Mouse (Mus musculus): ENCODE data around the gene Ndufv3. TPM values are rescaled to one million over a fixed set of nuclear protein-coding genes. Genes with fewer than 3 reads are reported as not detected.

Ndufv3 gene
- polyA plus RNA-seq, 1 experiment from 2014 or later: 258 TPM

- Histone ChIP-seq H3K27ac (replicated peaks) (no peak overlapping the region), H3K4me3 (no peak overlapping the region), H3K4me1 (peaks cover 13% of the 10 kb centered on the region), H3K36me3 (peaks cover 100% of the 10 kb centered on the region), H3K9me3 (replicated peaks) (no peaks in the 10 kb centered on the region), H3K27me3 (ENCODE audit: low read depth, poor library complexity, severe bottlenecking) (no peaks in the 10 kb centered on the region)
- DNase-seq (ENCODE audit: low spot score): no peak
- WGBS: 88% methylated on average over 8 of the region's 8 CpGs
Measured at GRCm38 (mm10) chr17:31500416-31500815, 19.5 kb upstream of the Ndufv3 start.

GRCm38 (mm10) chr17:31500908-31501307 lies 19.0 kb upstream of the Ndufv3 start:
- DNase-seq (ENCODE audit: low spot score): no peak
- H3K4me3 ChIP-seq: no peak overlapping the region
- peaks cover 15% of the 10 kb centered on the region for H3K4me1 ChIP-seq
- H3K27me3 ChIP-seq (ENCODE audit: low read depth, poor library complexity, severe bottlenecking): no peaks in the 10 kb centered on the region
- peaks cover 100% of the 10 kb centered on the region for H3K36me3 ChIP-seq
- no peak overlapping the region for H3K27ac ChIP-seq (replicated peaks)
- H3K9me3 ChIP-seq (replicated peaks): no peaks in the 10 kb centered on the region
- WGBS: 88% methylated on average over 3 of the region's 3 CpGs

DNA sequence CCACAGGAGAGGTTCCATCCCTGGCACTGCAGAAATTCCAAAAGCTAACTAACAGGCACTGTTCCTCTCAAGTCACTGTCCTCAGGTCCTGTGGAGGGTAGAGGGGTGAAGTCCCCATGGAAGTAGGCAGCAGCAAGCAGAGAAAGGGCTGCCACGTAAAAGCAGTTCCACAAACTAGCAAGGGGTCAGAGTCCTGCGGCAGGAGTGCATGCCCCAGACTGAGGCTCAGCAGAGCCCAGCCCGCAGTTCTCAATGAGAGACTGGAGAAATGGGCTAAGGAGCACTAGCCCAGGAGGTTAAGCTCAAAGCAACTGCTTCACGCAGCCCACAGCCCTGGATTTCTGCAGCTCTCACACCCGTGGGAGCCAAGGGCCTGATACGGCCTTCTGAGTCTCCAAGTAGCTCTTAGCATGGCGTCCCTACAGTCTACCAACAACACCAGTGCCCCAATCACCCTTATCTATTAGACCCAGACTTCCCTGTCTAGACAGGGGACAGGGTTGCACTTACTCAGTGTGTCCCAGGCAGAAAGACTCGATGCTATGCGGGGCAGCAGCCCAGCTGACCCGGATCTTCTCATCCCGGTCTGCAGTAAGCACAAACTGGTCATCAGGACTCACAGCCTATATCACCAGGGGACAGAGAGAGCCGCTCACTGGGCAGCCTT lies 17.5 kb upstream of the Ndufv3 start:
- Histone ChIP-seq H3K36me3 (peaks cover 100% of the 10 kb centered on the region), H3K4me3 (no peak overlapping the region), H3K4me1 (peaks cover 15% of the 10 kb centered on the region), H3K27ac (replicated peaks) (no peak overlapping the region), H3K27me3 (ENCODE audit: low read depth, poor library complexity, severe bottlenecking) (no peaks in the 10 kb centered on the region), H3K9me3 (replicated peaks) (no peaks in the 10 kb centered on the region)
- WGBS: 92% methylated on average over 12 of the region's 12 CpGs
- no peak for DNase-seq (ENCODE audit: low spot score)

DNA sequence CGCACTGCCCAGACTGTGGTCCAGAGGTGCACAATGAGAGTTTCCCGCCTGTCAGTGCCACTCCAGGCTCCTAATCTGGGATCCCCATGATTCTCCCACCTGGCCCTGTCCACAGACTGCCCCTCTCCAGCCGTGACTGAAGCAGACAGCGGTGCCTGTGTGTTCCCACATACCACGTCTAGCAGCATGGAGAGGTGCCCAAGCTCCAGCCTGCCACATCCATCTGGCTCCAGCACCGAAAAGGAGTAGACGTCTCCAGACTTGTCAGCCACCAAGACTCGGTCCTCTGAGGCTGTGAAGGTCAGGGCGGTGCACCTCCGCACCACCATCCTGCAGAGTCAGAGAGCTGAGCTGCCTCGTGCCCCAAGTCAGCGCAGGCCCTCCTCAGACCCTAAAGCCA lies 16.6 kb upstream of the Ndufv3 start:
- no peaks in the 10 kb centered on the region for H3K9me3 ChIP-seq (replicated peaks)
- peaks cover 100% of the 10 kb centered on the region for H3K36me3 ChIP-seq
- no peak overlapping the region for H3K27ac ChIP-seq (replicated peaks)
- 94% methylated on average over 12 of the region's 12 CpGs for WGBS
- H3K27me3 ChIP-seq (ENCODE audit: low read depth, poor library complexity, severe bottlenecking): no peaks in the 10 kb centered on the region
- no peak overlapping the region for H3K4me3 ChIP-seq
- DNase-seq (ENCODE audit: low spot score): no peak
- H3K4me1 ChIP-seq: peaks cover 15% of the 10 kb centered on the region

- Histone ChIP-seq H3K27me3 (ENCODE audit: low read depth, poor library complexity, severe bottlenecking) (no peaks in the 10 kb centered on the region), H3K9me3 (replicated peaks) (no peaks in the 10 kb centered on the region), H3K36me3 (peaks cover 99% of the 10 kb centered on the region), H3K4me1 (peaks cover 15% of the 10 kb centered on the region), H3K4me3 (no peak overlapping the region), H3K27ac (replicated peaks) (no peak overlapping the region)
- WGBS: 82% methylated on average over 2 of the region's 2 CpGs
- no peak for DNase-seq (ENCODE audit: low spot score)
Measured at GRCm38 (mm10) chr17:31503936-31504335, 16.0 kb upstream of the Ndufv3 start.

GRCm38 (mm10) chr17:31505013-31505412 lies 14.9 kb upstream of the Ndufv3 start:
- Histone ChIP-seq H3K27ac (replicated peaks) (peak overlapping the region; percentile 42; the same call in 1 of the 2 replicates), H3K36me3 (peaks cover 99% of the 10 kb centered on the region), H3K9me3 (replicated peaks) (no peaks in the 10 kb centered on the region), H3K27me3 (ENCODE audit: low read depth, poor library complexity, severe bottlenecking) (no peaks in the 10 kb centered on the region), H3K4me1 (peaks cover 15% of the 10 kb centered on the region), H3K4me3 (no peak overlapping the region)
- WGBS: 62% methylated on average over 5 of the region's 5 CpGs
- no peak for DNase-seq (ENCODE audit: low spot score)

GRCm38 (mm10) chr17:31506282-31506681 lies 13.6 kb upstream of the Ndufv3 start:
- peaks cover 17% of the 10 kb centered on the region for H3K4me1 ChIP-seq
- DNase-seq (ENCODE audit: low spot score): no peak
- H3K27ac ChIP-seq (replicated peaks): no peak overlapping the region
- WGBS: 93% methylated on average over 7 of the region's 7 CpGs
- no peaks in the 10 kb centered on the region for H3K27me3 ChIP-seq (ENCODE audit: low read depth, poor library complexity, severe bottlenecking)
- no peaks in the 10 kb centered on the region for H3K9me3 ChIP-seq (replicated peaks)
- no peak overlapping the region for H3K4me3 ChIP-seq
- H3K36me3 ChIP-seq: peaks cover 95% of the 10 kb centered on the region

- H3K4me1 ChIP-seq: peaks cover 15% of the 10 kb centered on the region
- H3K9me3 ChIP-seq (replicated peaks): no peaks in the 10 kb centered on the region
- 92% methylated on average over 6 of the region's 6 CpGs for WGBS
- DNase-seq (ENCODE audit: low spot score): no peak
- H3K27me3 ChIP-seq (ENCODE audit: low read depth, poor library complexity, severe bottlenecking): no peaks in the 10 kb centered on the region
- peak overlapping the region; percentile 83 for H3K4me3 ChIP-seq
- 0 out of 2 replicates have a peak overlapping the region, but pooled peaks have one; percentile 92 for H3K27ac ChIP-seq (replicated peaks)
- peaks cover 49% of the 10 kb centered on the region for H3K36me3 ChIP-seq
Measured at GRCm38 (mm10) chr17:31510944-31511343, 9.0 kb upstream of the Ndufv3 start.

DNA sequence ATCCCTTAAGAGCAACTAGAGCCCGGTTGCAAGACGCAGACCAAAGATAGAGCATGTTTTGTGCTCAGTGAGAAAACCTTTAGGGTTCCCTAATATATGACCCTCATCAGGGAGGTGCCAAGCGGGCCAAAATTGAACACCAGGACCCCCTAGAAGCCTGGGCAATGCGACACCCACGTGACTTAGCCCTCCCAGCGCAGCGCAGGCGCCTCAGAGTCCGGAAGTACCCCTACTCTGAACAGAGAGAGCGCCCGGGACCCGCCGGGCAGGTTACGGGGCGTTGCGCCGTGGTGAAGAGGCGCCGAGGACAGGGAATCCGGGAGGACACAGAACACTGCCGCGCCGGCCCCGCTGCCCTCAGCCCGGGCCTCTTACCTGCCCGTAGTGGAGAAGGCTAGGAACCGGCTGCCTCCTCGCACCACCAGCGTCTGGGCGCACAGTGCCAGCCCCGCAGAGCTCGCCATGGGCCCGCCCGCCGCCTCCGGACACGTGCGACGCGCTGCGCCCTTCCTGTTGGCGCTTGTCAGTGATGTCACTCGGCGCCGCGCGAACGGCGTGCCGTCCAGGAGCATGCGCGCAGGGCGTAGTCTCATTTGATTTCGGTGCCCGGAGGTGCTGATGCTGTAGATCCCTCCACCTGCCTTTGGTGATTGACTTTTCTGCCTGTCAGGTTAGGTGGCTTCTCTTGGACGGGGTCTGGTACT lies 8.0 kb upstream of the Ndufv3 start:
- H3K27me3 ChIP-seq (ENCODE audit: low read depth, poor library complexity, severe bottlenecking): no peaks in the 10 kb centered on the region
- peak overlapping the region; percentile 83 for H3K4me3 ChIP-seq
- H3K9me3 ChIP-seq (replicated peaks): no peaks in the 10 kb centered on the region
- H3K4me1 ChIP-seq: peaks cover 15% of the 10 kb centered on the region
- H3K27ac ChIP-seq (replicated peaks): peak overlapping the region; percentile 92
- peak; percentile 91 for DNase-seq (ENCODE audit: low spot score)
- peaks cover 39% of the 10 kb centered on the region for H3K36me3 ChIP-seq
- under 1% methylated on average over 56 of the region's 56 CpGs for WGBS

DNA sequence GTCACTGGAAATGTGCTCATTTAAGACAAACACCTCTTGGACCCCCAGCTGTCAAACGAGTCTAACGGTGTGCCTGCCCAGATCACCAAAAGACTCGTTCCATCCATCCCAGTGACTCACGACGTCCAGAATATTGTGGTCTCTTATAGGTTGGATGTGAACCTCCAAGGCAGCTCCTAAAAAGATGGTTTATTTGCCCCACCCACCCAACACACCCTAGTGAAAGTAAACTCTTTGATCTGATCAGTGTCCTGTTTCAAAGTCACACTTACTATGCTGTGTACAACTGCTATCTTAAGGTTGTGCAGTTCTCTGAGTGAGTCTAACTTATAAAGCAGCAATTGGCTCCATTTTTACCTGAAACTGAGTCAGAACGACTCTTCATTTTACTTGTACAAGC lies 7.3 kb upstream of the Ndufv3 start:
- DNase-seq (ENCODE audit: low spot score): no peak
- Histone ChIP-seq H3K27ac (replicated peaks) (peak overlapping the region; percentile 92), H3K9me3 (replicated peaks) (no peaks in the 10 kb centered on the region), H3K4me3 (peak overlapping the region; percentile 83), H3K36me3 (peaks cover 32% of the 10 kb centered on the region), H3K4me1 (peaks cover 15% of the 10 kb centered on the region), H3K27me3 (ENCODE audit: low read depth, poor library complexity, severe bottlenecking) (no peaks in the 10 kb centered on the region)
- 22% methylated on average over 6 of the region's 6 CpGs for WGBS

DNA sequence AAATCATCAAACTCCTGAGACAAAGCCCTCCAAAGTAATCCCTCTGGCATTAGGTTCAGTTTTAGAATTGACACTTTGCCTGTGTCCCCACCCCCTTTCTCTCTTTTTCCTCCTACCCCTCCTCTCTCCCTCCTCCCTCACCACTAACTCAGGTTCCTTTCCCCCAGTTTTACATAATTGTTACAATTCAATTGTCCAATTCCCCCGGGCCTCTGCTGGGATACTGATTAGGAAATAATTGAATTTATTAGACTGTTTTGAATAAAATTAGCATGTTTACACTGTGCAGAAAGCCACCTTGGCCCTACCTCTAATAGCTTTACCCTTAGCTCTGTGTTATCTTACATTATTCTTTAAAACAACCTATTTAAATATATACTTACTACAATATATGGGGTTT lies 5.2 kb upstream of the Ndufv3 start:
- H3K9me3 ChIP-seq (replicated peaks): no peaks in the 10 kb centered on the region
- peaks cover 18% of the 10 kb centered on the region for H3K4me1 ChIP-seq
- 78% methylated on average over 1 of the region's 1 CpGs for WGBS
- no peak overlapping the region for H3K4me3 ChIP-seq
- no peaks in the 10 kb centered on the region for H3K27me3 ChIP-seq (ENCODE audit: low read depth, poor library complexity, severe bottlenecking)
- H3K36me3 ChIP-seq: peaks cover 12% of the 10 kb centered on the region
- no peak for DNase-seq (ENCODE audit: low spot score)
- H3K27ac ChIP-seq (replicated peaks): no peak overlapping the region

GRCm38 (mm10) chr17:31519344-31519945 lies 470 bp upstream of the Ndufv3 start:
- Histone ChIP-seq H3K27me3 (ENCODE audit: low read depth, poor library complexity, severe bottlenecking) (no peaks in the 10 kb centered on the region), H3K9me3 (replicated peaks) (no peaks in the 10 kb centered on the region), H3K4me1 (peaks cover 23% of the 10 kb centered on the region), H3K4me3 (peak overlapping the region; percentile 85), H3K27ac (replicated peaks) (peak overlapping the region; percentile 89), H3K36me3 (peaks cover 24% of the 10 kb centered on the region)
- no peak for DNase-seq (ENCODE audit: low spot score)
- 2% methylated on average over 7 of the region's 7 CpGs for WGBS

DNA sequence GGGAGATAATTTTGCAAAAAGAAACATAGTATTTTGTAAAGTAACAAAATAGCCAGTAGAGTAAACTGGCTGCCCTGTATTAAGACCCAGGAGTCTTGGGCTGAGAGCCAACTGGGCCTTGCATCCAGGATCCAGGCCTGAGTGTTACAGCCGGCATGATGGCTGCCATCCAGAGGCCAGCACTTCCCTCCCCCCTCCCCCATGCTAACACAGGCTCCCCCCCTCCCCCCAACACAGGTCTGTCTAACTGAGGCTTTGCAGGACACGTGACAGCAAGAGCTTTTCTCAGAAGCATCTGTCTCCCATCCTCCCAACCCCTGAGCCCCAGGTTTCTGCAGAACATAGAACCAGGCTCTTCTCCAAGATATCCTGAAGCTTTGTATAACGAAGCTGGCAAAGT lies 980 bp downstream of the Ndufv3 start:
- peaks cover 38% of the 10 kb centered on the region for H3K36me3 ChIP-seq
- no peak for DNase-seq (ENCODE audit: low spot score)

More for the DNA sequence above, 980 bp downstream of the Ndufv3 start:
- Histone ChIP-seq H3K4me3 (peak overlapping the region; percentile 85), H3K27ac (replicated peaks) (no peak overlapping the region), H3K27me3 (ENCODE audit: low read depth, poor library complexity, severe bottlenecking) (no peaks in the 10 kb centered on the region), H3K9me3 (replicated peaks) (no peaks in the 10 kb centered on the region), H3K4me1 (peaks cover 23% of the 10 kb centered on the region)
- 19% methylated on average over 3 of the region's 3 CpGs for WGBS

Data from midbrain, embryonic 10.5 days (tissue).